Mouse (Mus musculus) neural tube, embryonic 15.5 days (tissue): ENCODE data around the gene Nup35. TPM values are rescaled to one million over a fixed set of nuclear protein-coding genes. Genes with fewer than 3 reads are reported as not detected.

Experiments
- ATAC-seq: fragments of 200-750 bp; cut with Nextera tagmentation; 2 replicates; pipeline ENCODE4 v1.8.0; 2017; ENCODE audit warnings: mild to moderate bottlenecking, moderate TSS enrichment, moderate library complexity; ENCODE audit not compliant: low FRiP score
- H3K27ac ChIP-seq: fragments of 300-500 bp; sonication (generic); replicated peaks from 2 replicates; pipeline ENCODE4 v1.5.1; 2015; ENCODE audit warnings: mild to moderate bottlenecking, inconsistent platforms
- H3K27me3 ChIP-seq: fragments of 300-500 bp; sonication (generic); replicated peaks from 2 replicates; pipeline ENCODE4 v1.6.1; 2015; ENCODE audit warnings: inconsistent platforms
- H3K36me3 ChIP-seq: fragments of 300-500 bp; sonication (generic); 2 replicates; pipeline ENCODE4 v1.6.1; 2015; ENCODE audit warnings: inconsistent platforms
- H3K4me1 ChIP-seq: fragments of 300-500 bp; sonication (generic); 2 replicates; pipeline ENCODE4 v1.6.1; 2015; ENCODE audit warnings: inconsistent platforms
- H3K4me2 ChIP-seq: fragments of 300-500 bp; sonication (generic); 2 replicates; pipeline ENCODE4 v1.6.1; 2015; ENCODE audit warnings: inconsistent platforms, mild to moderate bottlenecking, moderate library complexity
- H3K4me3 ChIP-seq: fragments of 300-500 bp; sonication (generic); replicated peaks from 2 replicates; pipeline ENCODE4 v1.5.1; 2015; ENCODE audit warnings: mild to moderate bottlenecking, inconsistent platforms
- H3K9ac ChIP-seq: fragments of 300-500 bp; sonication (generic); replicated peaks from 2 replicates; pipeline ENCODE4 v1.6.1; 2015; ENCODE audit warnings: mild to moderate bottlenecking, inconsistent platforms
- H3K9me3 ChIP-seq: fragments of 300-500 bp; sonication (generic); replicated peaks from 2 replicates; pipeline ENCODE4 v1.6.1; 2016; ENCODE audit warnings: inconsistent platforms
- WGBS: fragments of 180-500 bp; shearing (Covaris S2); methylation state at CpG from one replicate; pipeline ENCODE4 v1.1.7; 2015; ENCODE audit warnings: mixed read lengths; 5-methylcytosine and 5-hydroxymethylcytosine counted together
- polyA plus RNA-seq: library from polyadenylated mRNA; unstranded; fragments of >200 nt; fragmentation: Nextera tagmentation; extraction: Ambion mirVana; gene quantifications from 2 replicates; pipeline ENCODE4 v1.2.1, GENCODE M21; 2015

The Nup35 gene
- polyA plus RNA-seq, 1 experiment from 2014 or later, result 54.1 TPM

DNA sequence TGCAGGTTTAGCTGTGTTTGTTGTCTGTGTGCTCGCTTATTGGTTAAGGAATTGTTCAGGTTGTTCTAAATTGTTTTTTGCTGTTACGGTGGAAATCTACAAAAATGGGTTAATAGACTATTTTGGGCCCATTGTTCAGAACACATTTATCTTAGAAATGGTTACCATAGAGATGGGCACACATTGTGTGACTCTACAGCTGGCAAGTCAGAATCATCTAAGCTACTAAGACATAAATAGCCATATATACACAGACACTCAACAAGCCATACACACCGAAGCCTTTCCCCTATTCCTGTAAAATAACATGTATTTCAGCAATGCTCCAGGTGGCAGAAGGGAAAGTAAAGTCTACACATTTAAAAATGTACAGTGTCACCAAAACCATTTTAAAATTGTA is 17.2 kb upstream of the Nup35 start:
- H3K9me3 ChIP-seq, result no peaks in the 10 kb centered on the region
- ATAC-seq, result no peak
- H3K4me2 ChIP-seq, result no peak overlapping the region
- H3K27ac ChIP-seq, result no peak overlapping the region
- no peak overlapping the region for H3K4me3 ChIP-seq
- H3K36me3 ChIP-seq, result no peaks in the 10 kb centered on the region
- H3K4me1 ChIP-seq, result no peaks in the 10 kb centered on the region
- WGBS, result 90% methylated on average over 3 of the region's 3 CpGs
- H3K27me3 ChIP-seq, result no peaks in the 10 kb centered on the region
- no peak overlapping the region for H3K9ac ChIP-seq

DNA sequence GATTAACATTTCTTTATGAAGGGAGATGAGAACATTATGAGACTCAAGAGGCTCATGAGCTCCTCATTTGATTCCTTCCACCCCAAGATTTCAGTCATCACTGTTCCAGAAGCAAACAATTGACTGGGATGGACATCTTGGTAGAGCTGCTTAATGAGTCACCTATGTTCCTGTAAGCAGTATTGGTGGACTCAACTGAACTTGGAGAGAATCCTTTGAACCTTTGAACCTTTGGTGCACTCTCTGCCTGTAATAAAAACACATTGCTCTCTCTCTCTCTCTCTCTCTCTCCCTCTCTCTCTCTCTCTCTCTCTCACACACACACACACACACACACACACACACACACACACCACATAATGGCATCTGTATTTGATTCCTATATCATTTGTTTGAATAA is 16.4 kb upstream of the Nup35 start:
- Histone ChIP-seq H3K36me3 (no peaks in the 10 kb centered on the region), H3K4me3 (no peak overlapping the region), H3K9me3 (no peaks in the 10 kb centered on the region), H3K27ac (no peak overlapping the region), H3K27me3 (no peaks in the 10 kb centered on the region), H3K9ac (no peak overlapping the region), H3K4me2 (no peak overlapping the region), H3K4me1 (no peaks in the 10 kb centered on the region)
- ATAC-seq, result no peak

DNA sequence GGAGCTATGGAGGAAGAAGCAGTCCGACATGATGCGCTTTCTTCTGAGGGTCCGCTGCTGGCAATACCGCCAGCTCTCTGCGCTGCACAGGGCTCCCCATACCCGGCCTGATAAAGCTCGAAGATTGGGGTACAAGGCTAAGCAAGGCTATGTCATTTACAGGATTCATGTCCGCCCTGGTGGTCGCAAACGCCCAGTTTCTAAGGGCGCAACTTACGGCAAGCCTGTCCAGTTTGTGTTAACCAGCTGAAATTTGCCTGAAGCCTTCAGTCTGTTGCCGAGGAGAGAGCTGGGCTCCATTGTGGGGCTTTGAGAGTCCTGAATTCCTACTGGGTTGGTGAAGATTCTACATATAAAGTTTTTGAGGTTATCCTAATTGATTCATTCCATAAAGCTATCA is 14.3 kb upstream of the Nup35 start:
- Histone ChIP-seq H3K9ac (no peak overlapping the region), H3K4me1 (no peaks in the 10 kb centered on the region), H3K27me3 (no peaks in the 10 kb centered on the region), H3K36me3 (no peaks in the 10 kb centered on the region), H3K9me3 (no peaks in the 10 kb centered on the region), H3K27ac (no peak overlapping the region), H3K4me2 (no peak overlapping the region), H3K4me3 (no peak overlapping the region)
- ATAC-seq, result no peak
- 94% methylated on average over 13 of the region's 13 CpGs for WGBS

DNA sequence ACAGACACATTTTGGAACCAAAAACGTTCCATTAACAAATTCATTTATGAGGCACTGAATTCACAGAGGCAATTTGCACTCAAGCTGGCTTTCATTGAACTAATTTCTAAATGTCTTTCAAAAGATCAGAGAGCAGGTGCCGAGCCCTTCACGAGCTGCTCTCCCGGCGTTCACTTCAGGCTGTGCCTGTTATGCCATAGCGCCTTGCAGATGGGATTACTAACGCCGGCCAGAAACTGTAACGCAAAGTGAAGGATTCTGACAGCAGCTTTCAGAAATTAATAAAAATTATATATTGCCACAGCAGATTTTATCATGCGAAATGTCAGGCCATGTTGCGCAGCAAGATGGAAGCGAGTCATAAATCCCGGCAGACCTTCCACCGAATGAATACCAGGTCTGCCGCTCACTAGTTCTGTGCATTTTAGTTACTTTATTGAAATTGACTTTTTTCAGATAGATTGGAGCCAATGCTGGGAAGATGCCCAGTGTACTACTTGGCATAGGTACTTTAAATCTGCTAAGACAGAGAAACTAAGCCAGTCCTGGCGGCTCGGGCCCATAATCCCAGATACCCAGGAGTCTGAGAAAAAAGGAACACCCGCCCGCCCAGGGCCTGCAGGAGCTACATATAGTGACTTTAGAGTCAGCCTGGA is 13.1 kb upstream of the Nup35 start:
- ATAC-seq, result no peak
- WGBS, result 80% methylated on average over 19 of the region's 19 CpGs

DNA sequence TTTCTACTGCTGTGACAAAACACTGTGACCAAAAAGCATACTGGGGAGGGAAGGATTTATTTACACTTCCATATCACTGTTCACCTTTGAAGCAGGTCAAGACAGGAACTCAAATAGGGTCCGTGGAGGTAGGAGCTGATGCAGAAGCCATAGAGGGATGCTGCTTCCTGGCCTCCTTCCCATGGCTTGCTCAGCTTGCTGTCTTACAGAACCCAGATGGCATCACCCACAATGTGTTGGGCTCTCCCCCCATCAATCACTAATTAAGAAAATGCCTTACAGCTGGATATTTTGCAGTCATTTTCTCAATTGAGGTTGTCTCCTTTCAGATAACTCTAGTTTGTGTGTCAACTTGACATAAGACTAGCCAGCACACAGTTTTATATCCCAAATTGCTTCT is 4.8 kb upstream of the Nup35 start:
- Histone ChIP-seq H3K9ac (no peak overlapping the region), H3K4me2 (no peak overlapping the region), H3K27me3 (no peaks in the 10 kb centered on the region), H3K4me1 (no peaks in the 10 kb centered on the region), H3K27ac (no peak overlapping the region), H3K36me3 (no peaks in the 10 kb centered on the region), H3K4me3 (no peak overlapping the region), H3K9me3 (no peaks in the 10 kb centered on the region)
- WGBS, result 67% methylated on average over 1 of the region's 1 CpGs
- no peak for ATAC-seq

More for the DNA sequence above, 13.1 kb upstream of the Nup35 start:
- Histone ChIP-seq H3K4me1 (no peaks in the 10 kb centered on the region), H3K27ac (no peak overlapping the region), H3K9ac (no peak overlapping the region), H3K27me3 (no peaks in the 10 kb centered on the region), H3K9me3 (no peaks in the 10 kb centered on the region), H3K4me3 (no peak overlapping the region), H3K4me2 (no peak overlapping the region), H3K36me3 (no peaks in the 10 kb centered on the region)

DNA sequence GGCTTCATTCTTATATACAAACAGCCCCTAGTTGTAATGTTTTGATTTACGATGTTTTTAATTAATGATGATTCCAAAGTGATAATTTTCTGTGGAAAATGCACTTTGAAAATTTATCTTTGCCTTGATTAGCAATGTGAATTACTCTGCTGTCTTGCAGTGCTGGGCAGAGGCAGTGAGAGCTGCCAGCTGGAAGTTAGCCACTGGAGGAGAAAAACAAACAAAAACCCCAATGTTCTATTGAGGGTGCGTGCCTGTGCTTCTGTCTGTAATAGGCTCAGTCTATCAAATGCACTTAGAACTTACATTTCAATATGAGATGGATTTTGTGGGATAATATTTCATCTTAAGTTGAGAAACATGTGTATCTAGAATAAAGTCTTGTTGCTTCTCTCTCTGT is 4.2 kb upstream of the Nup35 start:
- no peaks in the 10 kb centered on the region for H3K36me3 ChIP-seq
- peaks cover 4% of the 10 kb centered on the region for H3K4me1 ChIP-seq
- H3K9ac ChIP-seq, result no peak overlapping the region
- 72% methylated on average over 2 of the region's 2 CpGs for WGBS
- no peaks in the 10 kb centered on the region for H3K9me3 ChIP-seq
- H3K27me3 ChIP-seq, result no peaks in the 10 kb centered on the region
- no peak for ATAC-seq
- no peak overlapping the region for H3K4me2 ChIP-seq
- no peak overlapping the region for H3K4me3 ChIP-seq
- H3K27ac ChIP-seq, result no peak overlapping the region

DNA sequence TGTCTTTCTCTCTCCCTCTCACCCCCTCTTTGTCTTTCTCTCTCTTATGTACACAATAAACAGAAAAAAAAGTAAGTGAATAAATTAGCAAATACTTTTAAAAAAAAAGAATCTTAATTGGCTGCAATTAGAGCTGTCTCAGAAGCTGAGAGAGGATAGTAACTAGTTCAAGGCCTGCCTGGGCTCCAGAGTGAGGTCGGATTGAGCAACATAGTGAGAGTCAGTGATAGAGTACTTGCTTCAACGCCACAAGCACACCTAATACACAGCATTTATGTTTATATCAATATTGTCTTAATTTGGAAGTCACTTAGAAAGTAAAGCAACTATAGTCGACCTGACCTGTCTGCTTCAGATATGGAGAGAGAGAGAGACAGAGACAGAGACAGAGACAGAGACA is 2.0 kb downstream of the Nup35 start:
- no peak for ATAC-seq
- H3K27me3 ChIP-seq, result no peaks in the 10 kb centered on the region
- H3K27ac ChIP-seq, result no peak overlapping the region
- H3K4me3 ChIP-seq, result no peak overlapping the region
- no peaks in the 10 kb centered on the region for H3K9me3 ChIP-seq
- no peak overlapping the region for H3K4me2 ChIP-seq
- H3K36me3 ChIP-seq, result peaks cover 9% of the 10 kb centered on the region; the same call in 1 of the 2 replicates
- no peak overlapping the region for H3K9ac ChIP-seq
- peaks cover 14% of the 10 kb centered on the region for H3K4me1 ChIP-seq
- 87% methylated on average over 3 of the region's 3 CpGs for WGBS

DNA sequence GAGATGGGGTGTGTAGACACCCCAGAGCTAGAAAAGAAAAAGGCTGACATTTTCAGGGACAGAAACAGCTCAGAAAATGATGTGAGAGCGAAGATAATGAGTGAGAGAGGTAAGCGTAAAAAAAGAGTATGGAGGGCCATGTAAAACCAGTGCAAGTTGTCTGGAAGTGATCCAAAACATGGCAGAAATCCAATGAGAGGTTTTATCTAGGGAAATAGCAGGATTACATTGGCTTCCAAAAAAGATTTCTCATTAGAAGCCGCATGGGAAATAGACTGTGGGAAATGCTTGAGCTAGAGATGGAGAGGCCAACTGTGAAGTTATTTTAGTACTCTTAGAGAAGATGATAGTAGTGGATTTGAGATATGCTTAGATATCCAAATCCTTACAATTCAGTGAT is 4.9 kb downstream of the Nup35 start:
- Histone ChIP-seq H3K4me3 (no peak overlapping the region), H3K36me3 (peaks cover 27% of the 10 kb centered on the region), H3K27me3 (no peaks in the 10 kb centered on the region), H3K4me2 (no peak overlapping the region), H3K9me3 (0 out of 2 replicates have a peak, but pooled peaks cover 3% of the 10 kb centered on the region), H3K4me1 (peaks cover 14% of the 10 kb centered on the region), H3K27ac (no peak overlapping the region), H3K9ac (no peak overlapping the region)
- 88% methylated on average over 3 of the region's 3 CpGs for WGBS
- no peak for ATAC-seq

DNA sequence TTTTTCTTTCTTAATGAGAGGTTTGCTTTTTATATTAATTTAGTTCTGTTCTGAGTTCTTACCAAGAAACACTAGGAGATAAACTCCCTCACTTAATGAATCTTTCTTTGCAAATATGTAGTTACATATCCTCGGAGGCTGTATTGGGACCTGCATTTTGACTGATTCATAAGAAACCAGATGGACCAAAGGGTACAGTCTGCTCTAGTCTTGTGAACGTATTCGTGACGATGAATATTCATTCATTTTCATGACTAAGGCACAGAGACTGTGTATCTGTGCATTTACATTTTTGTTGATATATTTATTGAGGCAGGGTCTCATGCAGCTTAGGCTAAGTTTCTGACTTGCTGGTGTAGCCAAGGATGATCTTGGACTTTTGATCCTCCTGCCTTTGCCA is 7.5 kb downstream of the Nup35 start:
- H3K27me3 ChIP-seq, result no peaks in the 10 kb centered on the region
- no peak for ATAC-seq

DNA sequence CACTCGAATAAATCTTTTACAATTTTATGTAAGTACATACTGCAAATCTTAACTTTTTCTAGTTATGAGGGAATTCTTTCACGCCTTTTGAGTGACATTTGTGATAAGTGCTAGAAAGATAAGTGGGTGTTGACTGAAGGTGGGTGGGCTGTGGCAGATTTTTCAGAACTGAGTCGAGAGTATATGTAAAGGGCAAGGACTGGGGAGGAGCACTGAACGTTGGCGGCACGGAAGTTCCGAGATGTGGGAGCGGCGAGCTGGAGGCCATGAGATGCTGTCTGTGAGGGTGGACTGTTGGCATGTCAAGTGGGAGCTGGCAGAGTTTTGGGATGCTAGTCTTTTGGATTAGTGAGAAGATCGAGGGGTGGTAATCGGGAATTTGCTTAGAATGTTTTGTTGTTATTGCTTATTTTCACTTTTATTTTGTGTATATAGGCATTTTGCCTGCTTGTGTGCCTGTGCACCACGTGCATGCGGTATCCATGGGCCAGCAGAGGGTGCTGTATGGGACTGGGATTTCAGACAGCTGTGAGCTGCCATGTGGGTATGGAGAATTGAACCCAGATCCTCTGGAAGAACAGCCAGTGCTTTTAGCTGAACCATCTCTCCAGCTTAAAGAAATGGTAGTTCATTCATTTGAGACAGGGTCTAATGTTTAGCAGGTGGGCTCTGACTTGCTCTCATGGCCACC is 15.4 kb downstream of the Nup35 start:
- no peak overlapping the region for H3K4me3 ChIP-seq
- H3K4me2 ChIP-seq, result no peak overlapping the region
- H3K27ac ChIP-seq, result no peak overlapping the region
- H3K27me3 ChIP-seq, result no peaks in the 10 kb centered on the region
- no peak for ATAC-seq
- no peaks in the 10 kb centered on the region for H3K9me3 ChIP-seq
- H3K9ac ChIP-seq, result no peak overlapping the region
- 95% methylated on average over 13 of the region's 13 CpGs for WGBS
- no peaks in the 10 kb centered on the region for H3K4me1 ChIP-seq
- 0 out of 2 replicates have a peak, but pooled peaks cover 5% of the 10 kb centered on the region for H3K36me3 ChIP-seq

More for the DNA sequence above, 7.5 kb downstream of the Nup35 start:
- 0 out of 2 replicates have a peak, but pooled peaks cover 3% of the 10 kb centered on the region for H3K9me3 ChIP-seq
- 94% methylated on average over 4 of the region's 4 CpGs for WGBS
- H3K9ac ChIP-seq, result no peak overlapping the region
- H3K27ac ChIP-seq, result no peak overlapping the region
- H3K36me3 ChIP-seq, result peaks cover 32% of the 10 kb centered on the region
- no peak overlapping the region for H3K4me2 ChIP-seq
- H3K4me3 ChIP-seq, result no peak overlapping the region
- H3K4me1 ChIP-seq, result no peaks in the 10 kb centered on the region

DNA sequence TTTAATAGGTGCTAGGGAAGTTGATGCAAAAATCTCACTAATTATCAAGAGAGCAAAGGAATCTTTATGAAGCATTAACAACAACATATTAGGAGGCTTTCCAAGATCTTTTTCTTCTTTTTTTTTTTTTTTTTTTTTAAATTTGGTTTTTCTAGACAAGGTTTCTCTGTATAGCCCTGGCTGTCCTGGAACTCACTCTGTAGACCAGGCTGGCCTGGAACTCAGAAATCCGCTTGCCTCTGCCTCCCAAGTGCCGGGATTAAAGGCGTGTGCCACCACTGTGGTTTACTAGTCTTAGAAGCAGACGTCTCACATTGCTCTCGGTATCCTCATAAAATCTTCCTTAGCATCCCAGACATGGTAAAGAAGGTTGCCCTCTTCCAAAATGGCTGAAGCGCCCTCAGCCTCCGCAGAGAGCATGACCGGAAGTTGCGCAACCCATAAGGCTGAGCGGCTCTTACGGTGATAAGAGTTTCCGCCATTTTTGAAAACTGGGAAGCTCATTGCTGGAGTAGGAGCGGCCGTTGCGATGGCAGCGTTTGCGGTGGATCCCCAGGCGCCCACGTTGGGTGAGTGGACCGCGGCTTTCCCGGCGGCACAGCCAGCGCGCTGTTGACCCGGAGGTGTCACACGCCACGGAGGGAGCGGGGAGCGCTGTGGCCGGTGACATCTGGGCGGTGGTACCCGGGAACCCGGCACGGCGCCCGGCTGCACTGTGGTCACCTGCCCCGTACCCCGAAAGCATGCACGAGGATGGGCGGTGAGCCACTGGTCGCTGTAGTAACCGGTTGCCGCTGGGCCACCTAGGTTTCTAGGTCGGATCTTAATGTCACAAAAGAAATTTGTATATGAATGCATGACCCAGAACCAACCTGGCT is 21.6 kb downstream of the Nup35 start:
- Histone ChIP-seq H3K9me3 (no peaks in the 10 kb centered on the region), H3K36me3 (no peaks in the 10 kb centered on the region; the same call in 1 of the 2 replicates), H3K4me2 (peak overlapping the region; percentile 64), H3K4me3 (peak overlapping the region; percentile 92), H3K27ac (peak overlapping the region; percentile 79), H3K9ac (peak overlapping the region; percentile 69), H3K27me3 (no peaks in the 10 kb centered on the region), H3K4me1 (peaks cover 12% of the 10 kb centered on the region)
- peak; percentile 99 for ATAC-seq
- under 1% methylated on average over 45 of the region's 45 CpGs for WGBS
